Mouse (Mus musculus) liver, embryonic 16.5 days (tissue): ENCODE data around the gene Mageb3. TPM values are rescaled to one million over a fixed set of nuclear protein-coding genes. Genes with fewer than 3 reads are reported as not detected.

Experiments
- ATAC-seq: fragments of 200-750 bp; cut with Nextera tagmentation; 2 replicates; pipeline ENCODE4 v1.8.0; 2017; ENCODE audit warnings: low read depth, mild to moderate bottlenecking, moderate number of reproducible peaks, moderate library complexity
- H3K27ac ChIP-seq: fragments of 300-500 bp; sonication (generic); 2 replicates; pipeline ENCODE4 v1.5.1; 2014; ENCODE audit warnings: mild to moderate bottlenecking, low read length
- H3K27me3 ChIP-seq: fragments of 300-500 bp; sonication (generic); 2 replicates; pipeline ENCODE4 v1.6.1; 2014; ENCODE audit warnings: low read depth, low read length, mixed read lengths; ENCODE audit not compliant: control insufficient read depth, insufficient read depth
- H3K36me3 ChIP-seq: fragments of 300-500 bp; sonication (generic); 2 replicates; pipeline ENCODE4 v1.6.1; 2014; ENCODE audit warnings: mild to moderate bottlenecking; ENCODE audit not compliant: control insufficient read depth, insufficient read depth
- H3K4me1 ChIP-seq: fragments of 300-500 bp; sonication (generic); 2 replicates; pipeline ENCODE4 v1.6.1; 2014; ENCODE audit warnings: low read depth, low read length, mixed read lengths; ENCODE audit not compliant: control insufficient read depth
- H3K4me2 ChIP-seq: fragments of 300-500 bp; sonication (generic); 2 replicates; pipeline ENCODE4 v1.6.1; 2014; ENCODE audit warnings: low read depth, low read length, mixed read lengths
- H3K4me3 ChIP-seq: fragments of 300-500 bp; sonication (generic); 2 replicates; pipeline ENCODE4 v1.5.1; 2014; ENCODE audit warnings: low read depth, mild to moderate bottlenecking, low read length
- H3K9ac ChIP-seq: fragments of 300-500 bp; sonication (generic); 2 replicates; pipeline ENCODE4 v1.6.1; 2014; ENCODE audit warnings: low read depth, low read length
- H3K9me3 ChIP-seq: fragments of 300-500 bp; sonication (generic); replicated peaks from 2 replicates; pipeline ENCODE4 v1.6.1; 2016; ENCODE audit warnings: low read length; ENCODE audit not compliant: control insufficient read depth
- WGBS: fragments of 180-500 bp; shearing (Covaris S2); extraction: QIAGEN DNeasy Blood & Tissue Kit; methylation state at CpG from one replicate; pipeline ENCODE4 v1.1.7; 2014; ENCODE audit not compliant: insufficient replicate concordance; 5-methylcytosine and 5-hydroxymethylcytosine counted together
- polyA plus RNA-seq: library from polyadenylated mRNA; unstranded; fragments of >200 nt; fragmentation: Nextera tagmentation; extraction: Ambion mirVana; gene quantifications from 2 replicates; pipeline ENCODE4 v1.2.1, GENCODE M21; 2015

Mageb3 gene
- polyA plus RNA-seq, 1 experiment from 2014 or later = 0.05 TPM

GRCm38 (mm10) chr2:121909975-121910374 lies 45.9 kb downstream of the Mageb3 start:
- no peaks in the 10 kb centered on the region for H3K9me3 ChIP-seq
- no peaks in the 10 kb centered on the region for H3K27me3 ChIP-seq
- ATAC-seq = no peak
- H3K27ac ChIP-seq = no peak overlapping the region
- H3K4me1 ChIP-seq = no peaks in the 10 kb centered on the region
- no peaks in the 10 kb centered on the region; the same call in 1 of the 2 replicates for H3K36me3 ChIP-seq
- H3K4me3 ChIP-seq = no peak overlapping the region
- WGBS = 71% methylated on average over 3 of the region's 3 CpGs
- no peak overlapping the region for H3K4me2 ChIP-seq
- no peak overlapping the region for H3K9ac ChIP-seq

Other genes starting within 250 kb of the Mageb3 start
- 0.12 and 0.18 TPM in 2 replicates for gene Frmd5, start 149.0 kb downstream of the Mageb3 start, polyA plus RNA-seq
- gene Casc4, start 89.1 kb downstream of the Mageb3 start, polyA plus RNA-seq = 2.8 and 3.5 TPM in 2 replicates
- gene Ctdspl2, start 91 bp downstream of the Mageb3 start, polyA plus RNA-seq = 15.9 and 16.9 TPM in 2 replicates
- 7.4 and 7.8 TPM in 2 replicates for gene Eif3j1, start 72.5 kb upstream of the Mageb3 start, polyA plus RNA-seq
- gene Spg11, start 162.3 kb upstream of the Mageb3 start, polyA plus RNA-seq = 3.2 and 3.5 TPM in 2 replicates
- gene B2m, start 191.6 kb upstream of the Mageb3 start, polyA plus RNA-seq = 426 and 495 TPM in 2 replicates
- 0.05 and 0.07 TPM in 2 replicates for gene Trim69, start 204.6 kb upstream of the Mageb3 start, polyA plus RNA-seq
- 0.04 and 0.07 TPM in 2 replicates for gene Patl2, start 230.1 kb upstream of the Mageb3 start, polyA plus RNA-seq
- not detected in 2 replicates for gene Terb2, start 230.2 kb upstream of the Mageb3 start, polyA plus RNA-seq